Mouse (Mus musculus): ENCODE results near the gene Wdr70.

Gene Wdr70

GRCm38 (mm10) chr15:7934580-7934979 lies 164.4 kb downstream of the Wdr70 start:
- DNase-seq (ENCODE audit: low read depth, low spot score), result no peak

- peak; percentile 23 for DNase-seq (ENCODE audit: low read depth, low spot score)
Observed at GRCm38 (mm10) chr15:7934105-7934504, 164.9 kb downstream of the Wdr70 start.

GRCm38 (mm10) chr15:7931605-7932008 lies 167.4 kb downstream of the Wdr70 start:
- DNase-seq (ENCODE audit: low read depth, low spot score), result peak; percentile 14

GRCm38 (mm10) chr15:7925382-7925781 lies 173.6 kb downstream of the Wdr70 start:
- DNase-seq (ENCODE audit: low read depth, low spot score), result no peak

GRCm38 (mm10) chr15:7923281-7923680 lies 175.7 kb downstream of the Wdr70 start:
- DNase-seq (ENCODE audit: low read depth, low spot score), result no peak

- no peak for DNase-seq (ENCODE audit: low read depth, low spot score)
Observed at GRCm38 (mm10) chr15:7922291-7923037, 176.5 kb downstream of the Wdr70 start.

GRCm38 (mm10) chr15:7921124-7921523 lies 177.9 kb downstream of the Wdr70 start:
- DNase-seq (ENCODE audit: low read depth, low spot score), result no peak

GRCm38 (mm10) chr15:7906491-7907035 lies 192.4 kb downstream of the Wdr70 start:
- DNase-seq (ENCODE audit: low read depth, low spot score), result no peak

GRCm38 (mm10) chr15:7899286-7899685 lies 199.7 kb downstream of the Wdr70 start:
- DNase-seq (ENCODE audit: low read depth, low spot score), result no peak

- DNase-seq (ENCODE audit: low read depth, low spot score), result peak; percentile 63
Observed at GRCm38 (mm10) chr15:7891547-7892282, 207.3 kb downstream of the Wdr70 start.

- DNase-seq (ENCODE audit: low read depth, low spot score), result no peak
Observed at GRCm38 (mm10) chr15:7890286-7890685, 208.7 kb downstream of the Wdr70 start.

GRCm38 (mm10) chr15:7889362-7889674 lies 209.7 kb downstream of the Wdr70 start:
- no peak for DNase-seq (ENCODE audit: low read depth, low spot score)

GRCm38 (mm10) chr15:7888617-7889361 lies 210.2 kb downstream of the Wdr70 start:
- no peak for DNase-seq (ENCODE audit: low read depth, low spot score)

- DNase-seq (ENCODE audit: low read depth, low spot score), result no peak
Observed at GRCm38 (mm10) chr15:7886591-7886990, 212.4 kb downstream of the Wdr70 start.

GRCm38 (mm10) chr15:7885106-7885505 lies 213.9 kb downstream of the Wdr70 start:
- no peak for DNase-seq (ENCODE audit: low read depth, low spot score)

GRCm38 (mm10) chr15:7884181-7884580 lies 214.8 kb downstream of the Wdr70 start:
- no peak for DNase-seq (ENCODE audit: low read depth, low spot score)

GRCm38 (mm10) chr15:7879956-7880355 lies 219.1 kb downstream of the Wdr70 start:
- no peak for DNase-seq (ENCODE audit: low read depth, low spot score)

GRCm38 (mm10) chr15:7878861-7879260 lies 220.1 kb downstream of the Wdr70 start:
- DNase-seq (ENCODE audit: low read depth, low spot score), result no peak

GRCm38 (mm10) chr15:7877560-7878467 lies 221.2 kb downstream of the Wdr70 start:
- no peak for DNase-seq (ENCODE audit: low read depth, low spot score)

- DNase-seq (ENCODE audit: low read depth, low spot score), result no peak
Observed at GRCm38 (mm10) chr15:7875879-7876278, 223.1 kb downstream of the Wdr70 start.

GRCm38 (mm10) chr15:7872473-7872872 lies 226.5 kb downstream of the Wdr70 start:
- no peak for DNase-seq (ENCODE audit: low read depth, low spot score)
